Mouse (Mus musculus) olfactory bulb, adult 2 months (tissue): ENCODE results near the gene Mapkapk5.

Source experiments
- CTCF ChIP-seq: fragments of 200-500 bp; IDR thresholded peaks from 2 replicates; pipeline ENCODE4 v1.5.1; 2012; ENCODE audit warnings: low read depth, mild to moderate bottlenecking, low read length, moderate library complexity; ENCODE audit not compliant: insufficient read depth
- POLR2A ChIP-seq: fragments of 200-500 bp; IDR thresholded peaks from 2 replicates; pipeline ENCODE4 v1.6.1; 2012; ENCODE audit warnings: mild to moderate bottlenecking, low read depth, low read length, moderate library complexity; ENCODE audit not compliant: insufficient read depth

DNA sequence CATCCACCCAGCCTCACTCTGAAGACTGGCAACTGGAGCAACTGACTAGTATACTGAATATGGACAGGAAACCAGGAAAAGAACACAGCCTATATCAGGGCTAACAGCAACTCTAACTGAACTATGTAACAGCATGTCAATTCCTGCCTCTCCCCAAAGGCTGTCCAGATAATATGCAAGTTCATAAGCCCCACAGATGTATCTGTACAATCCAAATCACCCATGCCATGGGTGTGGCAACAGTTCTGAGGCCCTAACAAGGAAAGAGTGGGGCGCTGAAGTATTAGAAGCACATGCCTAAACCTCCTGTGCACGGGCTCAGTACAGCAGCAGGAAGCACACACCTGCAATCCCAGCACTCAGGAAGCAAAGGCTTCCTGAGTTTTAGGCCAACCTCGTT lies 10.6 kb downstream of the Mapkapk5 start:
- TF ChIP-seq CTCF, result no peak
- no peak for TF ChIP-seq POLR2A
